Mouse (Mus musculus): ENCODE measurements at regions not wholly inside any gene's neighbourhood (a gene's known extent, or its start where the extent isn't known, plus 50 kb on each side); places are given as distances from the start of the nearest gene placed in this dataset.

- no peak for TF ChIP-seq CTCF (IDR thresholded peaks at IDR 0.05; ENCODE audit: low read depth)
- TF ChIP-seq EP300 (IDR thresholded peaks at IDR 0.05; ENCODE audit: low read depth), result no peak
Measured at GRCm38 (mm10) chr6:78821251-78821650, 352.6 kb upstream of the Reg3g start.

Data from heart, postnatal 0 days (tissue).